Mouse (Mus musculus): ENCODE measurements around the gene Frat1. TPM values are rescaled to one million over a fixed set of nuclear protein-coding genes. Genes with fewer than 3 reads are reported as not detected.
A peak's percentile ranks its signal among the peaks of the same experiment; 100 is the strongest.

Gene Frat1
- polyA plus RNA-seq, 1 experiment = 14.8 TPM

GRCm38 (mm10) chr19:41835816-41836215 is 6.0 kb downstream of the Frat1 start:
- DNase-seq (ENCODE audit: low read depth) = peak; percentile 91

DNA sequence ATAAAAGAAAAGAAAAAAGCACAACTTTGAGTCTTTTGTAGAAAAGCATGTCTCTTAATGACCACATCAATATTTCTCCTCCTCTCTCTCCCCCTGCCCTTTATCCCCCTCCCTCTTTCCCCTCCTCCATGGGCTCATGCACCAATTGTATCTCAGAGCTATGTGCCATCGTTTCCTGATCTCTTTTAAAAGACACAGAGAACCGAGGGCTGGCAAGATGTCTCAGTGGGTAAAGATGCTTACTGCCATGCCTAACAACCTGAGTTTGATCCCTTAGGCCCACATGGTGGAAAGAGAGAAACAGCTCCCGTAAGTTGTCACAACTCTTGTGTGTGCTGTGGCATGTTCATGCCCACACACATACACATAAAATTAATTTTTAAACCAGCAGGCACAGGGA is 6.9 kb downstream of the Frat1 start:
- TF ChIP-seq POLR2A (IDR thresholded peaks at IDR 0.05; ENCODE audit: borderline replicate concordance, extremely low read depth, insufficient read depth, insufficient read length, poor library complexity, severe bottlenecking) (no peak), CTCF (IDR thresholded peaks at IDR 0.05; ENCODE audit: borderline replicate concordance, extremely low read depth, insufficient read depth, insufficient read length) (no peak)
- no peak for DNase-seq (ENCODE audit: low read depth)

More at GRCm38 (mm10) chr19:41835816-41836215, 6.0 kb downstream of the Frat1 start:
- TF ChIP-seq POLR2A (IDR thresholded peaks at IDR 0.05; ENCODE audit: borderline replicate concordance, extremely low read depth, insufficient read depth, insufficient read length, poor library complexity, severe bottlenecking) (no peak), CTCF (IDR thresholded peaks at IDR 0.05; ENCODE audit: borderline replicate concordance, extremely low read depth, insufficient read depth, insufficient read length) (no peak)

GRCm38 (mm10) chr19:41837194-41837916 is 7.6 kb downstream of the Frat1 start:
- TF ChIP-seq CTCF (IDR thresholded peaks at IDR 0.05; ENCODE audit: borderline replicate concordance, extremely low read depth, insufficient read depth, insufficient read length) = no peak
- TF ChIP-seq POLR2A (IDR thresholded peaks at IDR 0.05; ENCODE audit: borderline replicate concordance, extremely low read depth, insufficient read depth, insufficient read length, poor library complexity, severe bottlenecking) = no peak
- DNase-seq (ENCODE audit: low read depth) = no peak

DNA sequence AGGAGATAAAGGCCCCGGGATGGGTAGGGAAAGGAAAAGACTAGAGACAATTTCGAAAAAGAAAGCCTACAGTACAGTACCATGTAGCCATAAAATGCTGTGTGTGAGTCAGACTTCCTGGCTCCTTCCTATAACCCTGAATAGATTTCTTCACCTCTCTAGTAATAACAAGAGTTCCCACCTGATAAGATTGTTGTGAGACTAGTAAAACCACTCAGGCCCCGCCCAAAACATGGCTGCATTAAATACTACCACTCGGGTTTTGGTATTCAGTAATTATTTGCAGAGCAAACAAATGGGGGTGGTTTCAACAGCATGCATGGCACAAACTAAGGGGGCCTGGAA is 8.1 kb downstream of the Frat1 start:
- no peak for DNase-seq (ENCODE audit: low read depth)
- TF ChIP-seq CTCF (IDR thresholded peaks at IDR 0.05; ENCODE audit: borderline replicate concordance, extremely low read depth, insufficient read depth, insufficient read length) = no peak
- TF ChIP-seq POLR2A (IDR thresholded peaks at IDR 0.05; ENCODE audit: borderline replicate concordance, extremely low read depth, insufficient read depth, insufficient read length, poor library complexity, severe bottlenecking) = no peak

GRCm38 (mm10) chr19:41838808-41839207 is 9.0 kb downstream of the Frat1 start:
- no peak for DNase-seq (ENCODE audit: low read depth)
- no peak for TF ChIP-seq POLR2A (IDR thresholded peaks at IDR 0.05; ENCODE audit: borderline replicate concordance, extremely low read depth, insufficient read depth, insufficient read length, poor library complexity, severe bottlenecking)
- no peak for TF ChIP-seq CTCF (IDR thresholded peaks at IDR 0.05; ENCODE audit: borderline replicate concordance, extremely low read depth, insufficient read depth, insufficient read length)

GRCm38 (mm10) chr19:41839685-41840084 is 9.9 kb downstream of the Frat1 start:
- TF ChIP-seq CTCF (IDR thresholded peaks at IDR 0.05; ENCODE audit: borderline replicate concordance, extremely low read depth, insufficient read depth, insufficient read length) = no peak
- no peak for TF ChIP-seq POLR2A (IDR thresholded peaks at IDR 0.05; ENCODE audit: borderline replicate concordance, extremely low read depth, insufficient read depth, insufficient read length, poor library complexity, severe bottlenecking)
- no peak for DNase-seq (ENCODE audit: low read depth)

DNA sequence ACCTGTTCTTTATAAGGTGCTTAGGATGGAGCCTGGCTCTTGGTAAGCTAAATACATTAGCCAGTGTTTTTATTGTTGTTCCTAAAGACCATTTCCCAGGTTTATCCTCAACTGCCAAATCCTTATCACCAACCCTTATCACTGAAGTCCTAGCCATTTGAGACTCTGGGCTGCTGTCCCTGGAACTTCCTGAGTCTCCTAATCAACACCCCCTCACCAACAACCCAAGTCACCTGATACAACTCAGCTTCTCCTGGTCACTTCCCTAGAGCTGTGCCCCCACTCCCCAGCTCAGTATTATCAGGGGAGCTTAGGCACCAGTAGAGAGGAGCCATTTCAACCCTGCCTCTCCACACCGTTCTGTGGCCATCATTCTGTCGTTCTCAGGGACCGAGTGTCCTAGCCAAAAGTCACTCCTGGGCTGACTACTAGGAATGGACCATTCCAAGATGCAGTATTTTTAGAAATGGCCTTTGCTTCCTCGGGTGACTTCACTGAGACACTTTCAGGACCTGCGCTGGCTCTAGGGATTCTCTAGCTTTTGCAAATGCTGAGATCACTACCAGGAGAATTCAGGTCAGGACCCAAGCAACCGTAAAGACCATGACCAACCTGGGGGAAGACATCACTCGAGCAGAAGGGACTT is 11.5 kb downstream of the Frat1 start:
- no peak for TF ChIP-seq CTCF (IDR thresholded peaks at IDR 0.05; ENCODE audit: borderline replicate concordance, extremely low read depth, insufficient read depth, insufficient read length)
- no peak for TF ChIP-seq POLR2A (IDR thresholded peaks at IDR 0.05; ENCODE audit: borderline replicate concordance, extremely low read depth, insufficient read depth, insufficient read length, poor library complexity, severe bottlenecking)
- DNase-seq (ENCODE audit: low read depth) = no peak

- no peak for DNase-seq (ENCODE audit: low read depth)
- TF ChIP-seq POLR2A (IDR thresholded peaks at IDR 0.05; ENCODE audit: borderline replicate concordance, extremely low read depth, insufficient read depth, insufficient read length, poor library complexity, severe bottlenecking) (no peak), CTCF (IDR thresholded peaks at IDR 0.05; ENCODE audit: borderline replicate concordance, extremely low read depth, insufficient read depth, insufficient read length) (no peak)
These were observed 12.4 kb downstream of the Frat1 start for GRCm38 (mm10) chr19:41842196-41842595.

DNA sequence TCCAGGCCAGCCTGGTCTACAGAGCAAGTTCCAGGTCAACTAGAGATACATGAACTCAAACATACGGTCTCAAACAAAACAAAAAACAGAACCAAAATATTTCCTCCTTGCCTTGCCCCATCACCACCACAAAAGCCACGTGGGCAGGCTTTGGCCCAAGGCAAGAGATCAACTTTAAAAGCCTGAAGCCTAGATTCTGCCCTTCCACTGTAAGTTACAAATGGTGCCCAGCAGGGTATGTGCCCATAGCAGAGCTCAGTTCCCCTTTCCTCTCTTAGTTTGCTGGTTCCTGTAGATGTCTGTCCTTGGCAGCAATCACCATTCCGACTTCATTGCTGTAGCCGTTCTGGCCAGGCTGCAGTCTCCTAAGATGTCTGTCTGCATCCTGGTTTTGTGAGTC is 12.9 kb downstream of the Frat1 start:
- TF ChIP-seq CTCF (IDR thresholded peaks at IDR 0.05; ENCODE audit: borderline replicate concordance, extremely low read depth, insufficient read depth, insufficient read length) = no peak
- TF ChIP-seq POLR2A (IDR thresholded peaks at IDR 0.05; ENCODE audit: borderline replicate concordance, extremely low read depth, insufficient read depth, insufficient read length, poor library complexity, severe bottlenecking) = no peak
- no peak for DNase-seq (ENCODE audit: low read depth)

DNA sequence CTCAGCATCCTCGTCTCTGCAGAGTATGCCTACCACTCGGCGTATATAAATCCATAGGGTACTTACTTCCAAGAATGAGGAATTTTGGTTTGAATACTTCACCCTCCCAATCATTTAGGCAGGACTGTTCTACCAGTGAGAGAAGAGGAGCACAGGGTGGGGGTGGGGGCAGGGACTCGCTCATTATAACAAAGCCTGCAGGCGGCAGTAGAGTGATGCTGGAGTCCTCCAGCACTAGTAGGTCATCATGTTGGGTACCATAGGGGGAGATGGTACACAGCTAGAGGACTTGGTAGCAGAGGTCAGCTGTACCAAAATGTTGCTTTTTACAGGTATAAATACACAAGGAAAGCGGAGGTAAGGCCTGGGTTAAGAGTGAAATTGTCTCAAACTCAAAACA is 14.6 kb downstream of the Frat1 start:
- DNase-seq (ENCODE audit: low read depth) = no peak
- no peak for TF ChIP-seq CTCF (IDR thresholded peaks at IDR 0.05; ENCODE audit: borderline replicate concordance, extremely low read depth, insufficient read depth, insufficient read length)
- TF ChIP-seq POLR2A (IDR thresholded peaks at IDR 0.05; ENCODE audit: borderline replicate concordance, extremely low read depth, insufficient read depth, insufficient read length, poor library complexity, severe bottlenecking) = no peak

- peak; percentile 40 for DNase-seq (ENCODE audit: low read depth)
- TF ChIP-seq POLR2A (IDR thresholded peaks at IDR 0.05; ENCODE audit: borderline replicate concordance, extremely low read depth, insufficient read depth, insufficient read length, poor library complexity, severe bottlenecking) (no peak), CTCF (IDR thresholded peaks at IDR 0.05; ENCODE audit: borderline replicate concordance, extremely low read depth, insufficient read depth, insufficient read length) (peak; percentile 11; the same call in 1 of the 2 replicates)
These were observed 16.8 kb downstream of the Frat1 start for GRCm38 (mm10) chr19:41846366-41847090.

Measured in brain, embryonic 14.5 days (tissue).